18 mouse cellular contexts compared by ENCODE assay signal in the genomic region with DNA sequence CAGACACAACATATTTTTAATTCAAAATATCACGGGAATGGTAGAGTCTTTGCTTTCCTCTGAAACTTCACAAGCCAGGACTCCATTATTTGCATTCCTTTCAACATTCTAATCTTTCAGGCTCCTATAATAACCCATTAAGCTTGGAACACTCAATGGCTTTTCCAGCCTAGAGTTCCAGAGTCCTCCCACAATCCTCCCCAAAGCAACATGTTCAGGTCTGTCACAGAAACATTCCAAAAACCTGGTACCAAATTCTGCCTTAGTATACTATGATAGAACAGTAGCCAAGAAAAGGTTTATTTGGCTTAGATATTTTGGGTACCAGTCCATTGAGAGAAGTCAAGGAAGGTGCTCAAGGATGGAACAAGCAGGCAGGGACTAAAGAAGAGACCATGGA. TPM values are rescaled to one million over a fixed set of nuclear protein-coding genes. Genes with fewer than 3 reads are reported as not detected.
DNase-seq lines count a peak whose midpoint lies in the region; TF ChIP-seq lines count a peak whose summit lies in the region.
"Had no signal": no experiment of that assay in that cellular context is flagged by ENCODE, and none has a peak within 500 bp of the region (broad histone marks: within the 10 kb centered on the region; RNA-seq: fewer than 3 reads in every experiment).

No protein-coding gene starts in this region.

- DNase-seq in layer of hippocampus, adult 2 months (ENCODE audit: low spot score in 2 of 2) = no peak
- no peak for DNase-seq in layer of hippocampus, postnatal 25 days (ENCODE audit: extremely low spot score in 1 of 2, low spot score in 1 of 2)
- DNase-seq in brain, adult 2 months (ENCODE audit: low read depth, low spot score) = peak; percentile 67
- peak; percentile 8 for DNase-seq in fibroblast of lung, adult 2 months (ENCODE audit: low read depth)
- DNase-seq in kidney, adult 18-20 months = no peak
- DNase-seq: adrenal gland, adult 8-10 months; adrenal gland, postnatal 14 days; adrenal gland, postnatal 36 days; B cell, adult 2 months; cerebellum, adult 11 months; cerebellum, adult 8-10 months; cerebellum, postnatal 14 days; cerebellum, postnatal 36 days; embryo, embryonic 11 days had no signal

- no peak for TF ChIP-seq CTCF in layer of hippocampus, adult 2 months (conservative IDR thresholded peaks at IDR 0.05)

- H3K27ac ChIP-seq in layer of hippocampus, adult 2 months = peak overlapping the region; percentile 77
- H3K27ac ChIP-seq: embryonic facial prominence, embryonic 13.5 days; embryonic facial prominence, embryonic 15.5 days; forebrain, embryonic 10.5 days; forebrain, embryonic 12.5 days had no signal

- H3K4me3 ChIP-seq in layer of hippocampus, adult 2 months = no peak overlapping the region
- H3K4me3 ChIP-seq: embryonic facial prominence, embryonic 13.5 days; embryonic facial prominence, embryonic 15.5 days; forebrain, embryonic 10.5 days; forebrain, embryonic 12.5 days had no signal

RNA-seq across cellular contexts. Expression of a gene that starts 44.5 kb away (rescaled TPM):
- total RNA-seq in layer of hippocampus, adult 2 months (2021) = 10 to 100 TPM; 29.1 to 30.2 TPM
- total RNA-seq in layer of hippocampus, postnatal 25 days (2021) = 10 to 100 TPM; 29.9 to 32.3 TPM

Comparison
In these comparisons a context has a peak if more than half of its experiments do, and no peak if none do; other contexts are left out.
1. DNase-seq: peak in brain, adult 2 months (single experiment) and fibroblast of lung, adult 2 months (single experiment); none in layer of hippocampus, adult 2 months (0 of 2), layer of hippocampus, postnatal 25 days (0 of 2) and kidney, adult 18-20 months (single experiment).